Mouse (Mus musculus) olfactory bulb, adult 2 months (tissue): ENCODE measurements at regions not wholly inside any gene's neighbourhood (a gene's known extent, or its start where the extent isn't known, plus 50 kb on each side); places are given as distances from the start of the nearest gene placed in this dataset.

Source experiments
- CTCF ChIP-seq: fragments of 200-500 bp; IDR thresholded peaks from 2 replicates; pipeline ENCODE4 v1.5.1; 2012; ENCODE audit warnings: low read depth, mild to moderate bottlenecking, low read length, moderate library complexity; ENCODE audit not compliant: insufficient read depth
- POLR2A ChIP-seq: fragments of 200-500 bp; IDR thresholded peaks from 2 replicates; pipeline ENCODE4 v1.6.1; 2012; ENCODE audit warnings: mild to moderate bottlenecking, low read depth, low read length, moderate library complexity; ENCODE audit not compliant: insufficient read depth

DNA sequence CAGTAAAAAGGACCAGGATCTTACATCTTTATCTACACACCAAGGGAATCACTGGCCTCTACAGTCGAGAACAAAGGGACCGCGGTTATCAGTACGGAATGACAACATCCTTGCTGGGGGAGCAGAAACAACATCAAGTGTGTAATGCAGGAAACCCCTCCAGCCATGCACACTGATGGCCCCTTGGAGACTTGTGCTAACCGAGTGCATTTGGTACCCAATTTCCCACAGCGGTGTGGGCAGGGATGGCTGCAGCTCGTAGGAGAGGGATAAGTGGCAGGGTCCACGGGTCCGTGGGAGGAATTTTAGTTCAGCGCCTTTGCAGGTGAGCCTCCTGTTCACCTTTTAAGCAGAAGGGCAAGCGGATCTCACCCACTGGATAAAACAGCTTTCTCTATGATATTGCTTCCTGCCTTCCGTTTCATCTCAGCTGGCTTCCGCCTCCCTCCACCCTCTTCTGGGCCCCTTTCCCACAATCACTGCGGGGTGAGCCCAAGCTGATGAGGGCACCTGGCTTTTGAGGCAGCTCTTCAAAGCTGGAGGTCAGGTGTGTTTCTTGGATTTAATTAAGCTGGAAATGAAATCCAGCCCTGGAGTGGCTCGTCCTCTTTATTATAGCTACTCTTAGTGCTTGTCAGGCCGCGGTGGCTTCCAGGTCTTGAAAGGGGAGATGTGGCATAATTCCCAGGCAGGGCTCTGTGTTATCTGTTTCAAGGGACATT is 327.5 kb downstream of the Pdcd6ip start:
- TF ChIP-seq POLR2A: no peak
- no peak for TF ChIP-seq CTCF
